Mouse (Mus musculus): ENCODE data around the gene Aurka. TPM values are rescaled to one million over a fixed set of nuclear protein-coding genes. Genes with fewer than 3 reads are reported as not detected.
A peak's percentile ranks its signal among the peaks of the same experiment; 100 is the strongest.

Gene Aurka
- polyA plus RNA-seq, 1 experiment from 2014 or later = 117 TPM

DNA sequence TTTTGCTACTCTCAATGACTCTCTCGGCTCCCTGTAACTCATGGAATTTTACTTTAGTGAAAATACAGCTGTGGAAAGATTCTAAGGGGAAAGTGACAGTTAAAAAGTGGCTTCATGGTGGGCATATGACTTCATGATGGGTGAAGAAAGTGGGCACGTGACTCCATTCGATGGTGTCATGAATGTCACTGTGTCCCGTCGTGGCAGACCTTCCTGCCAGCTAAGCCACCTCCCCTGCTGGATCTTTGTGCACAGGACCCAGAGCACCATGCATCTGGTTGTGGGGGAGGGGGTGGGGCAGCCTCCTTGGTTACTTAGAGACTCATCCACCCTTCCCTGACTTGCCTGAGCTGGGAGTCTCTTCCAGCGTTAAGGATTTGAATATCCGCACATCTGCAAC is 33.9 kb upstream of the Aurka start:
- no peak for ATAC-seq (ENCODE audit: insufficient number of reproducible peaks, insufficient read depth, low FRiP score, low TSS enrichment, low read depth)
- H3K9me3 ChIP-seq = no peaks in the 10 kb centered on the region
- H3K27me3 ChIP-seq = no peaks in the 10 kb centered on the region
- no peak overlapping the region for H3K4me2 ChIP-seq
- WGBS = 56% methylated on average over 7 of the region's 7 CpGs
- H3K36me3 ChIP-seq = no peaks in the 10 kb centered on the region
- no peak overlapping the region for H3K9ac ChIP-seq
- no peak overlapping the region for H3K27ac ChIP-seq
- H3K4me3 ChIP-seq = no peak overlapping the region
- no peaks in the 10 kb centered on the region for H3K4me1 ChIP-seq

DNA sequence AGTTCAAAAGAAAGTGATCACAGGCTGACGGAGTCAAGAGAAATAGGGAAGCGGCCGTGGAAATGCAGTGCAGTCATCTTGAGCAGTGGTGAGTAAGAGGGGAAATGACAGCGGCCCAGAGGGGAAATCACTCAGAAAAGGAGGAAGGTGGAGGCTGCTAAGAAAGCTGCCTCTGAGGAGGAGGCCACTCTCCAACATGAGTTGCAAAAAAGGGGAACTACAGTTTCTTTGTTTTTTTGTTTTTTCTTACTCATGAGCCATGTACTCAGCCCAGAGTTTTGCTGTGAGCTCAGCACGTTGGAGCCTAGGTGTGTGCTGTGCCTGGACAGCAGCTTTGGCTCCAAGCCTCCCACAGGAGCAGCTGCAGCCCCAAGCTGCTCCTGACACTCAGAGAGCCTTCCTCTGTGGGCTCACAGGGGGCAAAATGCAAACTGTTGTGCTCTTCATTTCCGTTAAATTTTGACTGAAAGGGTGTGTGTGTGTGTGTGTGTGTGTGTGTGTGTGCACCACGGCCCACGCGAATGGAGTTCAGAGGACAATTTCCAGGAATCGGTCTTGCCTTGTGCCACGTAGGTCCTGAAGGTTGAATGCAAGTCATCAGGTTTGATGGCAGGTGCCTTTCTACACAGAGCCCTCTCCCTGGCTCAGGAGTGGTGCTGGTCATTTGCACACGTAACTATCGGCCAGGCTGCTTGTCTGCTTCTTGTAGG is 30.9 kb upstream of the Aurka start:
- H3K4me3 ChIP-seq = no peak overlapping the region
- H3K4me1 ChIP-seq = no peaks in the 10 kb centered on the region
- ATAC-seq (ENCODE audit: insufficient number of reproducible peaks, insufficient read depth, low FRiP score, low TSS enrichment, low read depth) = no peak

DNA sequence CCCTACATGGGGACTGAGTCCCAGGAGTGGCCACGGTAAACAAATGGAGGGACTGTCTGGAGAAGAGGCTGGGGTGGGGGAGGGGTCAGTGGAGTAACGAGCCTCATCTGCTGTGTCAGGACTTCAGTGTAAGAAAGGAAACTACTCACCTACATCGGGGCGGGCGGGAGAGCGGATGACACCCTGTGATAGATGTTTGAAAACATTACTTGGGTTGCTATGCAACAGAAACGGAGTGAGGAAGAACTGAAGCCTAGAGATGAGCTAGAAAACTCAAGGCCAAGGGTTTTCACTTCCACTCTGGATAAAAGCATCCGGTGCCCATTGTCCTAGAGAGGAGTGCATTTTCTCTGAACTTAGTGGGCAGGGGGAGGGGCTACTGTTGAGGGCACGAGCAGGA is 29.6 kb upstream of the Aurka start:
- Histone ChIP-seq H3K36me3 (no peaks in the 10 kb centered on the region), H3K4me2 (no peak overlapping the region), H3K9me3 (no peaks in the 10 kb centered on the region), H3K4me1 (no peaks in the 10 kb centered on the region; the same call in 1 of the 2 replicates), H3K27ac (no peak overlapping the region), H3K9ac (no peak overlapping the region), H3K27me3 (no peaks in the 10 kb centered on the region), H3K4me3 (no peak overlapping the region)
- WGBS = 42% methylated on average over 9 of the region's 9 CpGs
- ATAC-seq (ENCODE audit: insufficient number of reproducible peaks, insufficient read depth, low FRiP score, low TSS enrichment, low read depth) = no peak

More for the DNA sequence above, 30.9 kb upstream of the Aurka start:
- H3K27me3 ChIP-seq = no peaks in the 10 kb centered on the region
- H3K36me3 ChIP-seq = no peaks in the 10 kb centered on the region
- no peaks in the 10 kb centered on the region for H3K9me3 ChIP-seq
- H3K4me2 ChIP-seq = no peak overlapping the region
- H3K9ac ChIP-seq = no peak overlapping the region
- no peak overlapping the region for H3K27ac ChIP-seq
- WGBS = 64% methylated on average over 13 of the region's 13 CpGs

DNA sequence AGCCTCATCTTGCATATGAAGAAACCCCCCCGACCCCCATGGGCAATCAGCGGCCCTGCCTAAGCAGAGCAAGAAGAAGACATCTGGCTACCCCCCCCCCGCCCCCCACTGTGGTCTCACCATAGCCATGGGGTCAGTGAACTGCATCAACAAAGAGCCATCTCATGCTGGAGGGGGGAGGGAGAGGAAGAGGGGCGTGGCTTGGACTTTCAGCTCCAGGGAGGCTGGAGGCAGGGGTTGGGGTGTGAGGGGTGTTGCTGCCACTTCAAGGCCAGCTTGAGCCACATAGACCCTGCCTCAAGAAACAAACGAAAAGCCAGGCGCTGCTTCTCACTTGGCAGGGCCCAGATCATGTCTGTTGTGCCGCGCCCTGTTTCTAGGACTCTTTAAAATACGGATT is 25.6 kb upstream of the Aurka start:
- Histone ChIP-seq H3K9ac (no peak overlapping the region), H3K27me3 (no peaks in the 10 kb centered on the region), H3K36me3 (no peaks in the 10 kb centered on the region), H3K4me1 (no peaks in the 10 kb centered on the region; the same call in 1 of the 2 replicates), H3K4me2 (no peak overlapping the region), H3K27ac (no peak overlapping the region), H3K4me3 (no peak overlapping the region), H3K9me3 (no peaks in the 10 kb centered on the region)
- ATAC-seq (ENCODE audit: insufficient number of reproducible peaks, insufficient read depth, low FRiP score, low TSS enrichment, low read depth) = peak; percentile 15; the same call in 1 of the 2 replicates
- WGBS = 37% methylated on average over 9 of the region's 9 CpGs

DNA sequence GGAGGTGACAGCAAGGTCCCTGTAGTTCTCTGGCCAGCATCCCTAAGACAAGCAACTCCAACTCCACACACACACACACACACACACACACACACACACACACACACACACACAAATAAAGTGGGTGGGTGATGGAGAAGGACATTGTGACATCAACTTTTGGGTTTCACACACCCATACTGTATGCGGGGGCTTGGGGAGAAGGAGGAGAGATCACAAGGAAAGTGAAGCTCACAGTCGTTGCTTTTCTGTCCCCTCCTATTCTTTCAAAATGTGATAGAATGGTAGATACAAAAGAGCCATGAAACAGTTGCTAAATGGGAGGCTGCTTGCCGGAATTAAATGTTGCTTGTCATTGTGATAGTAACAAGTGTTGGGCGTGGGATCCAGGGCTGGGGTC is 24.3 kb upstream of the Aurka start:
- Histone ChIP-seq H3K9ac (no peak overlapping the region), H3K36me3 (no peaks in the 10 kb centered on the region), H3K27ac (no peak overlapping the region), H3K4me1 (no peaks in the 10 kb centered on the region; the same call in 1 of the 2 replicates), H3K27me3 (no peaks in the 10 kb centered on the region), H3K4me3 (no peak overlapping the region), H3K9me3 (no peaks in the 10 kb centered on the region), H3K4me2 (no peak overlapping the region)
- 81% methylated on average over 4 of the region's 4 CpGs for WGBS
- no peak for ATAC-seq (ENCODE audit: insufficient number of reproducible peaks, insufficient read depth, low FRiP score, low TSS enrichment, low read depth)

DNA sequence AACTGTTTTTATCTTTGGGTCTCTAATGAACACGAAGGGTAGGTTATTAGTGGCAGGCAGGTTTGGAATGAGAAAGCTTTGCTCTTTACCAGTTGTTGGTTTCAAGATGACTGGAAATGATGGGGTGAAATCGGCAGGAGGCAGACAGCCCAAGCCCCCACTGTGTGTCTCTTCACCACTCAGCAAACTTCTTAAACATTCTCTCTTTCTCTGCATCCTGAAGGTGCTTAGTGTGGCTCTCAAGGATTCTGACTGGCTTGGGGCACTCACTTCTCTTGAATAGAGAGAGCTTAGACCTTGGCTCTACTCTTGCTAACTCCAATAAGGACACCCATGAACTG is 23.7 kb upstream of the Aurka start:
- no peak overlapping the region for H3K4me3 ChIP-seq
- H3K36me3 ChIP-seq = no peaks in the 10 kb centered on the region
- no peak overlapping the region for H3K27ac ChIP-seq
- H3K9ac ChIP-seq = no peak overlapping the region
- H3K9me3 ChIP-seq = no peaks in the 10 kb centered on the region
- no peak for ATAC-seq (ENCODE audit: insufficient number of reproducible peaks, insufficient read depth, low FRiP score, low TSS enrichment, low read depth)
- 71% methylated on average over 2 of the region's 2 CpGs for WGBS
- H3K4me1 ChIP-seq = no peaks in the 10 kb centered on the region; the same call in 1 of the 2 replicates
- no peaks in the 10 kb centered on the region for H3K27me3 ChIP-seq
- no peak overlapping the region for H3K4me2 ChIP-seq

DNA sequence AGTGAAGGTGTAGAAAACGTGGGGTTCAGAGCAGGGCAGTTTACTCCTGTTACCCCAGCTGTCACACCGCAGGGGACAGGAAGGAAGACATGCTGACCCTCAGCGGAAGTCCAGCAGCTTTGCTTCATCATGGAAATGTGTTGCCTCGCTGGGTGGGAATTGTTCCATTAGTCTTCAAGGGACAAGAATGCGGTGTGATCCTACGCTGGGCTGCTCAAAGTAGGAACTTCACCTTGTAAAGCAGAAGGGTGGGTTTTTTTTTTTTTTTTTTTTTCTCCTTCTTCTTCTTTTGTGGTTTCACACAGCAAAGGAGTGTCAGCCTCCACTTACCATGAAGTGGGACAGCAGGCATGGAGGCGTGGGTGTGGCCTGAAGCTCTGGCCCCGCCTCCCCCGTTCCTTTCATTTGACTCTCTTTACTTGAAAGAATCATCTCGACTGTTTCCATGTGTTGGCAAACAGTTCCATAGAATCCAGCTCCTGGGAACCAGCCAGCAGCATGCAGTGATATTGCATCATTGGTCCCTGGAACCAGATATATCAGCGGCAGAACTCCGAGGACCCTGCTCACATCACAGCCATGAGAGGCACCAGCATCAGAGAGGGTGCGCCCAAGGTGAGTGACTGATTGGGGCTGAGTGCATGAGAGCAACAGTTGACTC is 23.2 kb upstream of the Aurka start, which contains the start of gene Cass4:
Gene Cass4, plus strand, starts transcription at position 404 of the 661 bp plus-strand sequence.
- H3K4me2 ChIP-seq = no peak within 1 kb of the TSS
- H3K9ac ChIP-seq = no peak within 1 kb of the TSS
- no peaks in the 10 kb centered on the region for H3K27me3 ChIP-seq
- H3K4me1 ChIP-seq = no peaks in the 10 kb centered on the region; the same call in 1 of the 2 replicates
- no peak within 1 kb of the TSS for H3K27ac ChIP-seq
- H3K9me3 ChIP-seq = no peaks in the 10 kb centered on the region
- H3K36me3 ChIP-seq = no peaks in the 10 kb centered on the region
- ATAC-seq (ENCODE audit: insufficient number of reproducible peaks, insufficient read depth, low FRiP score, low TSS enrichment, low read depth) = no peak
- WGBS = 37% methylated on average over 13 of the region's 13 CpGs
- no peak within 1 kb of the TSS for H3K4me3 ChIP-seq

DNA sequence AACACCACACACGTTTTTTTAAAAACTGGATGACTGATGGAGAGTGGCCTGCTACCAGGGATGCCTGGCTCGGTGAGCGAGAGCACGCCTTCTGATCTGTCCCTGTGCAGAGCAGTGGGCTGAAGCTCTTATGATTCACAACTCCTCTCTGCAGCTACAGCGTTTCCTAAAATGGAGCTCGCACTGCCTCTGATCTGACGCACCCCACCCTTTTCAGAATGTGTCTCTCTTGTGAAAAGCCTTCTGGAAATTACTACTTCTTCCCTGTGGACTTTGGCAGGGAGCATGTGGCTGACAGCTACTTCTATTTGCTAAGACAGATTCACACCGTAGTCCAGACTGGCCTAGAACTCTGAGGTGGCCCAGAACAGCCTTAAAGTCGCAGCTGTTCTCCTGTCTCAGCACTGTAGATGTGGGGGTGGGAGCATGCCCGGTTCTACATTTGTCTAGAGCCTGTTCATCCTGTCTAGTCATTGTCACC is 21.7 kb upstream of the Aurka start:
- no peaks in the 10 kb centered on the region for H3K36me3 ChIP-seq
- H3K27ac ChIP-seq = no peak overlapping the region
- 69% methylated on average over 10 of the region's 10 CpGs for WGBS
- H3K9me3 ChIP-seq = no peaks in the 10 kb centered on the region
- H3K4me1 ChIP-seq = no peaks in the 10 kb centered on the region; the same call in 1 of the 2 replicates
- no peak overlapping the region for H3K4me3 ChIP-seq
- H3K4me2 ChIP-seq = no peak overlapping the region
- no peaks in the 10 kb centered on the region for H3K27me3 ChIP-seq
- H3K9ac ChIP-seq = no peak overlapping the region
- no peak for ATAC-seq (ENCODE audit: insufficient number of reproducible peaks, insufficient read depth, low FRiP score, low TSS enrichment, low read depth)

DNA sequence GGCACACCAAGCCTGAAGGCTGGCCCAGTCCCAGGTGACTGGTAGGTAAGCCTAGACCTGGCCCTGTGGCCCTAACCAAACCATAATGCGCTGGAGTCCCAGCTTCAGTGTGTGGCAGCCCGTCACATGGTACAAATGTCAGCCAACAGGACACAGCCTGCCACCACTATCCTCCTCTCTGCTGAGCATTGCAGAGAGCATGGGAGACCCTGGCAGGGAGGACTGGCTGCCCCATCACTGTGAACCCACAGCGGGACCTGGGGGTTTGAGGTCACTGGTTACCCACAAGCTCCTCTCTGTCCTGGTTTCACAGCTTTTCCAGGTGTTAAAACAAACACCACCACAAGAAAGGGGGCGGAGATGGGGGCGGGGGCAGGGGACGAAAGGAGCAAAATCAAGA is 20.0 kb upstream of the Aurka start:
- H3K4me1 ChIP-seq = no peaks in the 10 kb centered on the region
- no peak overlapping the region for H3K4me2 ChIP-seq
- H3K27me3 ChIP-seq = no peaks in the 10 kb centered on the region
- H3K9ac ChIP-seq = no peak overlapping the region
- 45% methylated on average over 6 of the region's 6 CpGs for WGBS
- ATAC-seq (ENCODE audit: insufficient number of reproducible peaks, insufficient read depth, low FRiP score, low TSS enrichment, low read depth) = no peak
- no peaks in the 10 kb centered on the region for H3K9me3 ChIP-seq
- no peaks in the 10 kb centered on the region for H3K36me3 ChIP-seq
- H3K4me3 ChIP-seq = no peak overlapping the region
- H3K27ac ChIP-seq = no peak overlapping the region

DNA sequence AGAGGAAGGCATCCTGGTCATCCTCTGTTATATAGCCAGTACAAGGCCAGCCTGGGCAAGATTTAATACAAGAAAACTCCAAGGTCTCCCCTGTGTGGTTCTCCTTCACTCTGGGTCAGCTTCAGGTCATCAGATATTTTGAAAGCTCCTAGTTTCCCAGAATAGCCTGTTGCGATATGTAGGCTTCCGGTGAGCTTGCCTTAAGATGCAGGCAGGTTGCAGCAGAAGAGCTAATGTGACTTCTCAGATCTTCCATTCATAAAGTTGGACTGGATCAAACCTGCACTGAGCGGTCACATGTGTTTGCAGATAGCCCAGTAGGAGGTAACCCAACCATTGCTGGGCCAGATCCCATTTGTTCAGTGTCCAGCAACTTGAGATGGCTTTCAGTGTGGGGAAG is 14.4 kb upstream of the Aurka start:
- Histone ChIP-seq H3K9ac (no peak overlapping the region), H3K4me3 (no peak overlapping the region), H3K27ac (no peak overlapping the region), H3K4me2 (no peak overlapping the region), H3K27me3 (no peaks in the 10 kb centered on the region), H3K4me1 (no peaks in the 10 kb centered on the region), H3K36me3 (peaks cover 37% of the 10 kb centered on the region), H3K9me3 (no peaks in the 10 kb centered on the region)
- 94% methylated on average over 3 of the region's 3 CpGs for WGBS
- no peak for ATAC-seq (ENCODE audit: insufficient number of reproducible peaks, insufficient read depth, low FRiP score, low TSS enrichment, low read depth)

DNA sequence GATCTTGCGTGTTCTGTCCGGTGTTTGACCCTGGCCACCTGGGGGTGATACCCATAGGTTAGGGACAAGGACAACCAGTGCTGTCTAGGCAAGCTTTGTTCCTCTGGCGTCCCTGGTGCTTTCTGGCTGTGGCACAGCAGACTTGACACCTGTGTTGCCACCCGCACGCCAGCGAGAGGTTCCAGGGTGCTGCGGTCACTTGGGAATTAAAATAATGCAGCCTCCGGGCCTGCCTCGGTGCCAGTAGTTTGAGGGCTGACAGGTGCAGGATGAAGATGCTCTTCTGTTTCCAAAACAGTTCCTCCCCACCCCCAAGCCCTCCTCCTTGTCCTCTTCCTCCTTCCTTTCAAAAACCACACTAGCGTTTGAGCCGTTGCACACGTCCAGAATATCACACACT is 11.6 kb upstream of the Aurka start:
- 87% methylated on average over 12 of the region's 12 CpGs for WGBS
- no peak overlapping the region for H3K4me2 ChIP-seq
- no peak for ATAC-seq (ENCODE audit: insufficient number of reproducible peaks, insufficient read depth, low FRiP score, low TSS enrichment, low read depth)
- no peak overlapping the region for H3K9ac ChIP-seq
- H3K36me3 ChIP-seq = peaks cover 61% of the 10 kb centered on the region
- H3K4me3 ChIP-seq = no peak overlapping the region
- H3K27me3 ChIP-seq = no peaks in the 10 kb centered on the region
- H3K4me1 ChIP-seq = no peaks in the 10 kb centered on the region
- no peaks in the 10 kb centered on the region for H3K9me3 ChIP-seq
- no peak overlapping the region for H3K27ac ChIP-seq

DNA sequence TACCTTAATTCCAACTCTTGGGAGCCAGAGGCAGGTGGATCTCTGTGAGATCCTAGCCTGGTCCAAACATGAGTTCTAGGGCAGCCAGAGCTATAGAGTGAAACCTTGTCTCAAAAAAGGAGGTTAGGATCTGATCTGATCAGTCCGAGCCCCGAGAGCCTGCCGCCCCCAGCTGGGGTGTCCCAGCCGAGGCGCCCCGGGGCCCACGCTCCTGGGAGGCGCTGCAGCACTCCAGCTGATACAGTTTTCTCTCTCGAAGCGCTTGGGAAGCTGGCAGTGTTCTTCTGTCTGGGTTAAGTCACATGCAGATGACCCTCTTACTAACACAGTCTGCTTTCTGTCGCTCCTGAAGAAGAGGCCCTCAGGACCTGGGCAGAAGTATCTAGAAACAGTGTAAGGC is 11.0 kb upstream of the Aurka start:
- Histone ChIP-seq H3K9ac (no peak overlapping the region), H3K4me1 (no peaks in the 10 kb centered on the region), H3K27me3 (no peaks in the 10 kb centered on the region), H3K27ac (no peak overlapping the region), H3K4me2 (no peak overlapping the region), H3K36me3 (peaks cover 66% of the 10 kb centered on the region), H3K4me3 (no peak overlapping the region), H3K9me3 (no peaks in the 10 kb centered on the region)
- 91% methylated on average over 11 of the region's 11 CpGs for WGBS
- no peak for ATAC-seq (ENCODE audit: insufficient number of reproducible peaks, insufficient read depth, low FRiP score, low TSS enrichment, low read depth)

Measured in embryonic facial prominence, embryonic 13.5 days (tissue).